Mouse (Mus musculus) MEL (cell line): ENCODE data around the gene Gas2. TPM values are rescaled to one million over a fixed set of nuclear protein-coding genes. Genes with fewer than 3 reads are reported as not detected.

Experiments used
- DNase-seq: peaks from one replicate; pipeline ENCODE4 v3.0.0; 2011; ENCODE audit warnings: low read depth, low spot score
- H3K27ac ChIP-seq: 2 replicates; pipeline ENCODE4 v1.5.1; 2012; ENCODE audit warnings: low read depth, mild to moderate bottlenecking, control low read depth, low read length, moderate library complexity; ENCODE audit not compliant: control insufficient read depth
- H3K27me3 ChIP-seq, 2 experiments: fragments of 150-350 bp in 1 of 2; sonication (generic) in 1 of 2; 2 replicates each; pipeline ENCODE4 v1.6.1; 2012; ENCODE audit warnings: low read length in 2 of 2, mild to moderate bottlenecking in 2 of 2, improper control_type of control experiment in 1 of 2, moderate library complexity in 1 of 2; ENCODE audit not compliant: insufficient read depth in 2 of 2, control insufficient read depth in 1 of 2
- H3K36me3 ChIP-seq, 2 experiments: 2 replicates each; pipeline ENCODE4 v1.6.1; 2012 to 2014; ENCODE audit warnings: low read length in 2 of 2, improper control_type of control experiment in 1 of 2, inconsistent platforms in 1 of 2, mild to moderate bottlenecking in 1 of 2; ENCODE audit not compliant: insufficient read depth in 2 of 2, control insufficient read depth in 1 of 2
- H3K4me1 ChIP-seq, 2 experiments: fragments of 150-350 bp in 1 of 2; sonication (generic) in 1 of 2; 2 replicates each; pipeline ENCODE4 v1.6.1; 2012; ENCODE audit warnings: low read length in 2 of 2, improper control_type of control experiment in 1 of 2, mild to moderate bottlenecking in 1 of 2; ENCODE audit not compliant: insufficient read depth in 2 of 2, control insufficient read depth in 1 of 2
- H3K4me3 ChIP-seq, 2 experiments: fragments of 150-350 bp in 1 of 2; sonication (generic) in 1 of 2; 2 replicates each; pipeline ENCODE4 v1.5.1; 2012; ENCODE audit warnings: low read depth in 2 of 2, low read length in 2 of 2, mild to moderate bottlenecking in 2 of 2, moderate library complexity in 2 of 2, control low read depth in 1 of 2, improper control_type of control experiment in 1 of 2; ENCODE audit not compliant: control insufficient read depth in 1 of 2, insufficient read depth in 1 of 2
- H3K79me2 ChIP-seq: 2 replicates; pipeline ENCODE4 v1.6.1; 2012; ENCODE audit warnings: mild to moderate bottlenecking, low read length, moderate library complexity; ENCODE audit not compliant: control insufficient read depth, poor library complexity, insufficient read depth
- H3K9ac ChIP-seq: 2 replicates; pipeline ENCODE4 v1.6.1; 2012; ENCODE audit warnings: low read depth, mild to moderate bottlenecking, control low read depth, low read length, moderate library complexity; ENCODE audit not compliant: control insufficient read depth, poor library complexity, severe bottlenecking
- H3K9me3 ChIP-seq: fragments of 150-350 bp; sonication (generic); replicated peaks from 2 replicates; pipeline ENCODE4 v1.6.1; 2012; ENCODE audit warnings: mild to moderate bottlenecking, low read length, improper control_type of control experiment, moderate library complexity; ENCODE audit not compliant: insufficient read depth
- CTCF ChIP-seq, 3 experiments: IDR thresholded peaks in 2 of 3; conservative IDR thresholded peaks in 1 of 3; 2 replicates each; pipeline ENCODE4 v1.5.1; 2011 to 2012; ENCODE audit warnings: low read length in 3 of 3, low read depth in 2 of 3, mild to moderate bottlenecking in 2 of 3, improper control_type of control experiment in 1 of 3, inconsistent platforms in 1 of 3, mixed read lengths in 1 of 3, moderate library complexity in 1 of 3; ENCODE audit not compliant: control insufficient read depth in 1 of 3, insufficient read depth in 1 of 3, poor library complexity in 1 of 3, severe bottlenecking in 1 of 3
- ELF1 ChIP-seq: IDR thresholded peaks from 2 replicates; pipeline ENCODE4 v1.6.1; 2014; ENCODE audit warnings: low read depth, mild to moderate bottlenecking, inconsistent platforms, low read length, improper control_type of control experiment, moderate library complexity
- EP300 ChIP-seq, 2 experiments: IDR thresholded peaks; 2 replicates each; pipeline ENCODE4 v1.6.1; 2011; ENCODE audit warnings: improper control_type of control experiment in 2 of 2, low read length in 2 of 2, low read depth in 1 of 2, mild to moderate bottlenecking in 1 of 2
- ETS1 ChIP-seq: IDR thresholded peaks from 2 replicates; pipeline ENCODE4 v1.6.1; 2012; ENCODE audit warnings: low read depth, mild to moderate bottlenecking, inconsistent platforms, low read length, improper control_type of control experiment, moderate library complexity
- GABPA ChIP-seq: IDR thresholded peaks from 2 replicates; pipeline ENCODE4 v1.6.1; 2012; ENCODE audit warnings: low read depth, mild to moderate bottlenecking, inconsistent platforms, low read length, improper control_type of control experiment, moderate library complexity
- GATA1 ChIP-seq: IDR thresholded peaks from 2 replicates; pipeline ENCODE4 v1.6.1; 2011; ENCODE audit warnings: low read depth, low read length, improper control_type of control experiment
- HCFC1 ChIP-seq: IDR thresholded peaks from 2 replicates; pipeline ENCODE4 v1.6.1; 2012; ENCODE audit warnings: low read depth, mild to moderate bottlenecking, inconsistent platforms, low read length, improper control_type of control experiment, moderate library complexity
- MAFK ChIP-seq: IDR thresholded peaks from 2 replicates; pipeline ENCODE4 v1.6.1; 2011; ENCODE audit warnings: low read depth, mild to moderate bottlenecking, low read length, improper control_type of control experiment, borderline replicate concordance
- MAX ChIP-seq: IDR thresholded peaks from 2 replicates; pipeline ENCODE4 v1.6.1; 2011; ENCODE audit warnings: low read length, improper control_type of control experiment
- MXI1 ChIP-seq: IDR thresholded peaks from 2 replicates; pipeline ENCODE4 v1.6.1; 2011; ENCODE audit warnings: mild to moderate bottlenecking, low read depth, low read length, improper control_type of control experiment
- MYB ChIP-seq: IDR thresholded peaks from 2 replicates; pipeline ENCODE4 v1.6.1; 2011; ENCODE audit warnings: mild to moderate bottlenecking, low read depth, low read length, improper control_type of control experiment
- MYC ChIP-seq: IDR thresholded peaks from 2 replicates; pipeline ENCODE4 v1.6.1; 2011; ENCODE audit warnings: low read depth, mild to moderate bottlenecking, low read length, improper control_type of control experiment, moderate library complexity
- NELFE ChIP-seq: IDR thresholded peaks from 2 replicates; pipeline ENCODE4 v1.6.1; 2011; ENCODE audit warnings: low read depth, low read length, improper control_type of control experiment
- NRF1 ChIP-seq: IDR thresholded peaks from 2 replicates; pipeline ENCODE4 v1.6.1; 2014; ENCODE audit warnings: low read depth, mild to moderate bottlenecking, inconsistent platforms, low read length, improper control_type of control experiment, moderate library complexity; ENCODE audit not compliant: poor library complexity, insufficient read depth, severe bottlenecking
- POLR2A ChIP-seq, 2 experiments: IDR thresholded peaks; 2 replicates each; pipeline ENCODE4 v1.6.1; 2011 to 2012; ENCODE audit warnings: low read length in 2 of 2, mild to moderate bottlenecking in 2 of 2, control low read depth in 1 of 2, improper control_type of control experiment in 1 of 2, low read depth in 1 of 2, moderate library complexity in 1 of 2; ENCODE audit not compliant: control insufficient read depth in 1 of 2, insufficient read depth in 1 of 2, poor library complexity in 1 of 2
- POLR2AphosphoS2 ChIP-seq: IDR thresholded peaks from 2 replicates; pipeline ENCODE4 v1.6.1; 2011; ENCODE audit warnings: low read length, improper control_type of control experiment
- POLR2AphosphoS5 ChIP-seq: IDR thresholded peaks from 2 replicates; pipeline ENCODE4 v1.6.1; 2012; ENCODE audit warnings: low read depth, borderline replicate concordance, mild to moderate bottlenecking, inconsistent platforms, low read length, moderate library complexity, mixed read lengths
- RAD21 ChIP-seq: IDR thresholded peaks from 2 replicates; pipeline ENCODE4 v1.6.1; 2011; ENCODE audit warnings: mild to moderate bottlenecking, low read depth, low read length, improper control_type of control experiment
- SIN3A ChIP-seq: IDR thresholded peaks from 2 replicates; pipeline ENCODE4 v1.6.1; 2012; ENCODE audit warnings: low read length, improper control_type of control experiment, inconsistent platforms
- SMC3 ChIP-seq: IDR thresholded peaks from 2 replicates; pipeline ENCODE4 v1.6.1; 2011; ENCODE audit warnings: low read depth, low read length, improper control_type of control experiment
- TAL1 ChIP-seq: IDR thresholded peaks from 2 replicates; pipeline ENCODE4 v1.6.1; 2012; ENCODE audit warnings: mild to moderate bottlenecking, inconsistent platforms, low read length, moderate library complexity, mixed read lengths
- TCF12 ChIP-seq: IDR thresholded peaks from 2 replicates; pipeline ENCODE4 v1.6.1; 2014; ENCODE audit warnings: low read depth, mild to moderate bottlenecking, inconsistent platforms, low read length, improper control_type of control experiment, moderate library complexity
- USF1 ChIP-seq: IDR thresholded peaks from 2 replicates; pipeline ENCODE4 v1.6.1; 2014; ENCODE audit warnings: low read depth, mild to moderate bottlenecking, inconsistent platforms, low read length, improper control_type of control experiment, moderate library complexity
- USF2 ChIP-seq, 2 experiments: IDR thresholded peaks; 2 replicates each; pipeline ENCODE4 v1.6.1; 2011 to 2012; ENCODE audit warnings: improper control_type of control experiment in 2 of 2, low read length in 2 of 2, borderline replicate concordance in 1 of 2, inconsistent platforms in 1 of 2, low read depth in 1 of 2, mild to moderate bottlenecking in 1 of 2; ENCODE audit not compliant: insufficient read depth in 1 of 2
- ZKSCAN1 ChIP-seq: IDR thresholded peaks from 2 replicates; pipeline ENCODE4 v1.6.1; 2012; ENCODE audit warnings: low read depth, mild to moderate bottlenecking, inconsistent platforms, low read length, improper control_type of control experiment, moderate library complexity
- ZMIZ1 ChIP-seq: IDR thresholded peaks from 2 replicates; pipeline ENCODE4 v1.6.1; 2012; ENCODE audit warnings: low read depth, mild to moderate bottlenecking, inconsistent platforms, low read length, improper control_type of control experiment, moderate library complexity
- polyA plus RNA-seq, 2 experiments: library from polyadenylated mRNA; stranded (reverse) in 1 of 2; unstranded in 1 of 2; fragments of >175 nt in 1 of 2; fragments of >200 nt in 1 of 2; gene quantifications; 2 replicates each; pipeline versions ENCODE4 v1.2.1 to v1.2.4; 2012; ENCODE audit warnings: low replicate concordance in 2 of 2, low read depth in 1 of 2; ENCODE audit not compliant: insufficient read length in 2 of 2, insufficient read depth in 1 of 2, missing spikeins in 1 of 2
- total RNA-seq: library from RNA; depleted of rRNA; stranded (reverse); fragments of 300-350 nt; gene quantifications from 2 replicates; pipeline ENCODE4 v1.2.3, GENCODE M21; 2012

Gas2 gene
- total and polyA plus RNA-seq, 3 experiments, result 10.8 to 21.2 TPM; not detected in 1

DNA sequence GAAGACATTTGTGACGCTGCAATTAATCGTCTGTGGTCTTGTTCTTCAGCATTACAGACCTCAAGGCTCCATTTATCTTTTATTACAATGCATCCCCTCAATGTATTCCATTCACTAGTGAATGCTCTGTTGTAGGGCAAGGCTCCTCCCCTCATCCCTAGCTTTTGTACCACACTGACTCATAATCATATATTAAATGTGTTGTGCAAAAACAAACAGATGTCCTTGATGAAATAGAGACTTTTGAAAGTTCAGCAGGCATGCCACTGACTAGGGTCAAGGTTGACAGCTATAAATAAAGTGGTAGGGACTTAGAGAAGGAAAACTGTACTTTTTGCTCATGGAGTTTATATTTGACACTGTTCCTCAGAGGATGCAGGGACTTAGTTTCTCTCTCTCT lies 111.7 kb downstream of the Gas2 start:
- Histone ChIP-seq H3K9ac (no peak overlapping the region), H3K79me2 (no peaks in the 10 kb centered on the region), H3K4me3 (no peak overlapping the region), H3K27me3 (no peaks in the 10 kb centered on the region), H3K27ac (no peak overlapping the region), H3K9me3 (no peaks in the 10 kb centered on the region)
- DNase-seq, result no peak
- no peak for TF ChIP-seq GATA1
- no peak for TF ChIP-seq MYC
- no peak for TF ChIP-seq ZMIZ1
- no peak for TF ChIP-seq USF2 (IDR thresholded peaks at IDR 0.05; ENCODE audit: borderline replicate concordance in 1 of 2, insufficient read depth in 1 of 2, low read depth in 1 of 2, low read length in 2 of 2)
- no peak for TF ChIP-seq ETS1
- no peak for TF ChIP-seq ZKSCAN1
- TF ChIP-seq NRF1, result no peak
- no peak for TF ChIP-seq CTCF (IDR thresholded peaks at IDR 0.05 in 2 of 3, conservative IDR thresholded peaks at IDR 0.05 in 1 of 3; ENCODE audit: control insufficient read depth in 1 of 3, insufficient read depth in 1 of 3, low read depth in 2 of 3, low read length in 3 of 3, poor library complexity in 1 of 3, severe bottlenecking in 1 of 3)
- TF ChIP-seq ELF1, result no peak
- no peak for TF ChIP-seq NELFE
- no peak for TF ChIP-seq MAX
- no peak for TF ChIP-seq POLR2A (IDR thresholded peaks at IDR 0.05; ENCODE audit: control insufficient read depth in 1 of 2, insufficient read depth in 1 of 2, low read depth in 1 of 2, low read length in 2 of 2, poor library complexity in 1 of 2)
- no peak for TF ChIP-seq TCF12
- TF ChIP-seq EP300 (IDR thresholded peaks at IDR 0.05; ENCODE audit: low read depth in 1 of 2, low read length in 2 of 2), result no peak
- TF ChIP-seq RAD21, result no peak
- no peak for TF ChIP-seq TAL1
- TF ChIP-seq POLR2AphosphoS5, result no peak
- TF ChIP-seq MAFK, result no peak
- TF ChIP-seq GABPA, result no peak
- TF ChIP-seq, all 39 proteins: peak for 0
- no peaks in the 10 kb centered on the region for H3K36me3 ChIP-seq
- no peaks in the 10 kb centered on the region for H3K4me1 ChIP-seq

- DNase-seq, result no peak
- no peaks in the 10 kb centered on the region for H3K27me3 ChIP-seq
- no peaks in the 10 kb centered on the region for H3K36me3 ChIP-seq
- no peak for TF ChIP-seq USF1
- TF ChIP-seq HCFC1, result no peak
- no peak for TF ChIP-seq NRF1
- no peak for TF ChIP-seq ZMIZ1
- TF ChIP-seq MAFK, result no peak
- no peak for TF ChIP-seq POLR2AphosphoS2
- TF ChIP-seq MYB, result no peak
- TF ChIP-seq USF2 (IDR thresholded peaks at IDR 0.05; ENCODE audit: borderline replicate concordance in 1 of 2, insufficient read depth in 1 of 2, low read depth in 1 of 2, low read length in 2 of 2), result no peak
- TF ChIP-seq SMC3, result no peak
- TF ChIP-seq SIN3A, result no peak
- TF ChIP-seq MXI1, result no peak
- TF ChIP-seq TCF12, result no peak
- no peak for TF ChIP-seq MAX
- no peak for TF ChIP-seq ELF1
- no peaks in the 10 kb centered on the region for H3K4me1 ChIP-seq
- H3K27ac ChIP-seq, result no peak overlapping the region
- H3K9me3 ChIP-seq, result no peaks in the 10 kb centered on the region
- no peak overlapping the region for H3K9ac ChIP-seq
- H3K4me3 ChIP-seq, result no peak overlapping the region
- no peaks in the 10 kb centered on the region for H3K79me2 ChIP-seq
Measured at GRCm38 (mm10) chr7:51975181-51975580, 113.4 kb downstream of the Gas2 start.
